Mouse (Mus musculus) adrenal gland, adult 18-20 months (tissue): Measurements from ENCODE around the gene Rhbdf1. TPM values are rescaled to one million over a fixed set of nuclear protein-coding genes. Genes with fewer than 3 reads are reported as not detected.

ENCODE experiments used
- DNase-seq, 2 experiments: peaks; one replicate each; pipeline ENCODE4 v3.0.0; 2021 to 2022; ENCODE audit warnings: low spot score in 2 of 2
- total RNA-seq, 2 experiments: library from RNA; stranded (reverse); gene quantifications; 1 replicate in 1 of 2; 2 replicates in 1 of 2; pipeline ENCODE4 v1.2.3; 2021

The Rhbdf1 gene
- total RNA-seq, 2 experiments from 2014 or later, result 22.8 to 28.8 TPM

DNA sequence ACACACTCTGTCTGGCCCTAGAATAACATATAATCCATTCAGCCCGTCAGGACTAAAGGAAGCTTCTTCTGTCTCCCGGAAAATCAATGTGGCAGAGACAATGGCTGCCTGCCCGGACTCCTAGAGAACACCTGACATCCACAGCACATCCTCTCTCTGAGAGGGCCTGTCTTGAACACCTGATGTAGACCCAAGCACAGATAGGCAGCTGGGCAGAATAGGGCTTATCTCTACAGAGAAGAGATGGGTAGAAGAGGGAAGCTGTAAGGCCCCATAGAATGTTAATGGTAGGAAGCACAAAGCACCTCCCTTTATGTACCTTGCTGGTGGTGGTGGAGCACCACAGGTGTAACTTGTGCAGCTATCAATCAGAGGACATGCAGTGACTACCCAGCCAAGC is 20.1 kb upstream of the Rhbdf1 start:
- no peak for DNase-seq

DNA sequence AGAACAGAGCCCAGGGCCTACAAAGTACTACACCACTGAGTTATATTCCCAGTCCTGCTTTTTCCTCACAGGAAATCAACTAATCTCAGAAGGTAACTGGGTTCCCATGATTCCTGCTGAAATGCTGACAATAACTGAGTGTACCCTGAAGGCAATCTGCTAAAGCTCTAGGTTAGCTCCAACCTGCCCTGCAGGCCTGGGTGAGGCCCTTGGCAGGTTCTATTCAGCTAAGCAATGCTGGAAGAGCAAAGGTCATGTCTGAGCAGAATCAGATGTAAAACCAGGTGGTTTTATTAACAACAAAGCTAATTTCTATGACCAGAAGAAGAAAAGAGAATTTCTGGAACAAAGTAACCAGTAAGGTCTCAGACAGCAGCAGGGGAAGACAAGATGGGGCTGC is 19.3 kb upstream of the Rhbdf1 start:
- DNase-seq, result no peak

DNA sequence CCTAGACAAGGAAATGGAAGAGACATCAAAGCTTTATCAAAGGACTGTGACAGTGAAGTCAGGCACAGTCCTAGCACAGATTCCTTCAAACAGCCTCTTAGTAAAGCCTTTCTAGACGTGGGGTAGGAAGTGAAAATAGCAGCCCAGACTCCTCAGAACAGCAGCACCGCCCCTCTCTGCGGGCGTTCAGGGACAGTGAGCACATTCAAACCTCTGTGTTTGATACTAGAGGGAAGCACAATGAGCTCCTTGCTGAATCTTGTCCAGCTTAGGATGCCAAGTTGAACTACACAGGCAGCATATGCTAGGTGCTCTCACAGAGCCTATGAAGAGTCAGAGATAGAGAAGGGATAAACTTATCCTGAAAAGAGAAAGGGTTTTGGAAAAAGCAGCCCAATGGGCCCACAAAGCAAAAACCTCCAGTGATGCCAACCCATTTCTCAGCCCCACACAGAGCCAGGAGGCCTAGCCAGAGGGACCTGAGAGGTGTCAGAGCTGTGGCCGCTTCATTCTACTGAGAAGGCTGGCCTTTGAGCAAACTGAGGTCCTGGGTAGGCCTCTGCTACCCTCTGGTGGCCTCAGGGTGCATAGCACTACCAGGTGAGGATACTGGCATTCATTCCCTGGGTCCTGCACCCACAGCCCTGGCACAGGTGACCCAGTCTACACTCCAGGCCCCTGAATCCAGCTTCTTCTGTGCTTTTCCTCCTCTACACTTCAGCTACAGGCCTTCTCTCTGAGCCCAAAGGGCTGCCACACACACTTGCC is 16.2 kb upstream of the Rhbdf1 start:
- DNase-seq, result peak; percentile 73 to 76

DNA sequence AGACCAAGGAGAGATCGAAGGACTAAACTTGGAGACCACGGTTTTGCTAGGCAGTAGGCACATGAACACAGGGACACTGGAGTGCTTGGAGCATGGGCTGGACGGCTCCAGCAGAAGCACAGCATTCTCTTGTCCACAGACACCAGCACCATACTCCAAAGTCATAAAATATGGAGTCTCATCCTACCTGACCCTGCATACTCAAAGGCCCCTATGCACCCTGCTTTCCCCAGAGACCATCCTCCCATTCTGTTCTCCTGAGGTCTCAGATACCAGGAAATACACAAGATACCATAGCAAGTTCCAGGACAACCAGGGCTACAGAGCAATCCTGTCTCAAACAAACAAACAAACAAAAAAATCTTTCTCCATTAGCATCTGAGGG is 15.3 kb upstream of the Rhbdf1 start:
- no peak for DNase-seq

DNA sequence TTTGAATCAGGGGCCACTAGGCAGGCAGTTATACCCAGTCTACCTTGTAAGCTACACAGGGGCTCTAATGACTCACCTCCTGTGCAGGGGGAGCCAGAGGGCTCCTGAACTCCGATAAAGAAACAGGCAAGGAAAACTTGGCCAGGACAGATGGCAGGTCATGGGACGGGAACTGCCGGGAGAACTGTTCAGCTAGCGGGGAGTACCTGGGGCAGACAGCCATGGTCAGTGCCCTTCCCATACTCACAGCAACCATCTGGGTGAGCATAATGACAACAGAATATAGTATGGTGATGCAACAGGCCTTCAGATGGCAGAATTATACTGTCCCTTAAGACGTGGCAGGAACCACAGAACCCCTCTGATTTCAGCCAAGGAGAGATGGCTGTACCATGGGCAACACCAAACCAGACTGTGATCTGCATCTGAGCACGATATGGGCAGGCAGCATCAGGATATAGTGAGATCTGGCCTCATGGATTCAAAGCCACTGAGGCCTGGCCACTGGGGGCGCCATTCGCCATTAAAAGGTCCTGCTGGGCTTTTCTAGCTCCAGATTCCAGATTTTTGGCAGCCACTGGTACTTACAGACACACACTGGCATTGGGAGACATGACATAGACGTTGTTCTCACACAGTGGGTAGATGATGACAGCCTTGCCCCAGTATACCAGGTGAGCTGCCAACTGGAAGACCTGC is 14.8 kb upstream of the Rhbdf1 start:
- DNase-seq, result peak; percentile 54 to 63

DNA sequence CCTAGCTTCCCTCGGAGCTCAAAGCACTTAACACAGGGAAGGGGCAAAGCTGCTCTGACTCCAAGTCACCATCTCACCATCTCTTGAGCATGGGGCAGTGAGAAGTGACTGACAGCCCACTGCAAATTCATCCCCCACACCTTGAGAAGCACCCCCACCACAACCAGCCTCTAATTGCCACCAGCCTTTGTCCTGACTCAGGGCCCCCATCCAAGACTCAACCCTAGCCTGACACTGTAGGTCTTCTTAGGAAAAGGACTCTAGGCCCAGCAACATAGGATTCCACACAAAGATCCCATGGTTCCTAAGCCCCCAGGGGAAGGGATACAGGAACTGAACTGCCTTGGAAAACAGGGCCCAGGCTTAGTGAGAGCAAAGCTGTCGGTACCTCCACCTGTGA is 14.0 kb upstream of the Rhbdf1 start:
- DNase-seq, result peak in 1 of 2 experiments; percentile 17

DNA sequence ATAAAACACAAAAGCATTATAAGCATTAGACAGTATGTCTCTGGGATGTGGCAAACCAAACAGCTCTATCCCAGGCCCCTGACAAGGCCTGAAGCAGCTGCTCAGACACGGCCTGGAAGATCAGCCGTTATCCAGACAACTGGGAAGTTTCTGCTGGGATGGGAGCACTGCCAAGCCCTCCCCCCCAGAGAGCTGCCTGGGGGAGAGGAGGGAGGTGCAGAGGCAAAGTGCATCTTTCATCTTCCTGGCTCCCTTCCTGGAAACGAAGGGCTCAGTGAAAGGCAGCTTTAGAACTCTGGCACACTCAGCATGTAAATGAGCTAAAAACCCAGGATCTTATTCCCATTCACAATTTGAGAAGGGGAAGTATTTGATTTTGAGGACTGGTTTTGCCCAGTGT is 13.5 kb upstream of the Rhbdf1 start:
- DNase-seq, result peak in 1 of 2 experiments; percentile 67

DNA sequence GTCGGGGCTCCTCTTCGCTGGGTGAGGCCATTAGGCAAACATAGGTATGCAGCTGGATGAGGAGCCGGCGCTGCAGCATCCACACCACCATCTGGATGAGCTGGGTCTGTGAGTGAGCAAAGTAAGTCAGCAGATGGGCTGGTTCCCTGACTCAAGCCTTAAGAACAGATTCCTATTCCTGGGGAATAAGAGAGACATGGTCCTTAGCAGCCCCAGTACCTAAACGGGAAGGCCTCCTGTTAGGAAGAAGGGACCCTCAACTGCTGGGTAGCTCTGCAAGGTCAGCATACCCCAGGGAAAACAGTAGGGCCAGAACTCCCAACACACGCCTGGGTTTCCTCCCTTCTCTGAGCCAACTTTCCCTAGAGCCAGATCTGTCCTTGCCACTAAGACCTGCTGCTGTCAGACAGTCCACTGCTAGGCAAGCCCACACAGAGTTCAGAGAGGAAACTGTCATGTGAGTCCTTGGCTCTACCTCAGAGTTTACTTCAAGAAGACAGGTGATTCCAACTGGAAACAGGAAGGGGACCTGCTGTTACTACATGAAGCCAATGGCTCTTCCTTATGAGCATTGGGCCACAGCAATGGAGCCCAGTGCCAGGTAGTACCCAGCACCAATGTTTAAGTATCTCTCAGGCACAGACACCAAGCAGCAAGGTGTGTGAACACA is 12.9 kb upstream of the Rhbdf1 start:
- DNase-seq, result peak in 1 of 2 experiments; percentile 16

DNA sequence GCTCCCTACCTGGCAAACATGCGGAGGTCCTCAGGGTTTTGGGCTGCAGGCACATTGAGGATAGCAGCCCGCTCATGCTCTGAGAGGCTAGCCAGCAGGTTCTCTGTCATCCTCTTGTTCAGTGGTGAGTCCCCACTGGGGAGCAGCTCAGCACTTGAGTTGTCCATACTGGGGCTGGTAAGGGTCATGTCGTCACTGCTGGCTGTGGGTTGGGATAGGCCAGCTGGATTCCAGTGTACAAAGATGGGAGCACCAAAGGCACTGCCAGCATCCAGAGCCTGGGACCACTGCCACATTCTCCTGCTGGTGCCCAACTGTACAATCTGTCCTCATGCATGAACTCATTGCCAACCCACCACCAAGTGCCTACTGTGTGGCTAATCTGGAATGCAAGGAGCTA is 11.8 kb upstream of the Rhbdf1 start:
- no peak for DNase-seq

DNA sequence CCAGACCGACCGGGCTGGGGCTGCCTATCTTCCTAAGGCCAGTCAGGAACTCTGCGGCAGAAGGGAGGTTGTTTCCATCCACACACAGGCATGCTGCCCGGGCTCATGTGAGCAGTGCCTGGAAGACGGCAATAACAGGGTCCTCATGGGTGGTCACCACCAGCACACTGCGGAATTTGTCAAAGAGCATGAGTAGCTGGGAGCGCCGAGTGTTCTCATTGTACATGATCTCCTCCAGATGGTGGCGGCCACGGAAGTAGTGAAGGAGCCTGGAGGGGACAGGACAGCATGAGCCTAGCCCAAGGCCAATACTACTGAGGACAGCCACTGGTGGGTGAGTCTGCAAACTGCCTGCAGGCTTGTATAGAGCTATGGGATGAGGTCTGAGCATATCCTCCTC is 10.7 kb upstream of the Rhbdf1 start:
- no peak for DNase-seq

DNA sequence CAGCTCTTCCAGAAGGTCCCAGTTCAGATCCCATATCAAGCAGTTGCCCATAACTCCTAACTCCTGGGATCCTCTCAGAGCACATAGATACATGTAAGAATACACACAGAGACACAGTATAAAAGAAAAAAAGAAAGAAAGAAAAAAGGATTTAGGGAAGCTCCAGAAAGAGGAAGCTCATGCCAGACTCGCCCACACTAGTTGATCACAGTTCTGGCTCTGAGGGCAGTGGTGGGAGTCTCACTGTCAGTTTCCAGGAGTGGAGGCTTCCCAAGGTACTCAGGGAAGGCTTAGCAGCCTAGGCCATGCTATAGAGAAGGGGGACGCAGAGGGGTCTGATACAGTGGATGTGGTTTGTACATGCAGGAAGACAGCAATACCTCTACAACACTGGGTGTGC is 9.0 kb upstream of the Rhbdf1 start:
- no peak for DNase-seq

DNA sequence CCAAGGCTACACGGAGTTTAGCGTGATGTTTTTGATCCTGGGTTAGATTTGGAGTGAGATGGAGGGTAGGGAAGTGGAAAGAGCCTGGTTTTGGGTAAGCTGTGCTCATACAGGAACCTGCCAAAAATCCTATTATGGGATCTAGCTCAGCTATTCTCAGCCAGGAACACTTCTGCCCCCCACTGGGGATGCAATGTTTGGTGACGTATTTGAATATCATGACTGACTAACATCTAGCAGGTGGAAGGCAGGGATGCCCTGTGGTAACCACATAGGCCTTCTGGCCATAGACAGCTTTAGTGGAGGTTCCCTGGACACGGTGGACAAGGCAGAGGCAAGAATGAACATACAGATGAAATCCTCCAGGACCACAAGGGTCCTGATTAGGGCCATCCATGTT is 8.1 kb upstream of the Rhbdf1 start:
- no peak for DNase-seq

DNA sequence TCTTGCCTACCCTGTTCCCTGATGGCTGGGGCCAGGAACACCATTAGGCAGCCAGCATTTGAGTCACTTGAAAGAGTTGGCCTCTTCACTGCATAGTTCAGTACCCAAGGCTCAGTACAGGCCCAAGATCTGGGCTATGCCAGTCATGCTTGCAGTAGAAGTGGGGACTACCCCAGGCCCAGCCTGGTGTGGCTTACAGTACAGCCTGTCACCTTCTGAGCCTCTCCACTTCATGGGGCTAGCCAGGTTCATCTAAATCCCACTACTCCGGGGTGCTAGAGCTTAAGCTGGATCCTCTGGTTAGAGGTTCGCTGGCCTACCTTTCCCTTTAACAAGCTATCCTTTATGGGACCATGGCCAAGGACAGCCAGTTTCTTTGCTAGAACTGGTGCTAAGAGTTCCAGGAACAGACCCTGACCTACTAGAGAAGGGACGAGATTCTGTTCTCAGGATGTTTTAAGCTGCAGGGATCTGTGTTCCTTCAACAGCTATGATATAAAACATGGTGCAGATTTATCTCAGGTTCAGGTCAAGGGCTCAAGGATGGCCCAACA is 6.3 kb upstream of the Rhbdf1 start:
- DNase-seq, result no peak

DNA sequence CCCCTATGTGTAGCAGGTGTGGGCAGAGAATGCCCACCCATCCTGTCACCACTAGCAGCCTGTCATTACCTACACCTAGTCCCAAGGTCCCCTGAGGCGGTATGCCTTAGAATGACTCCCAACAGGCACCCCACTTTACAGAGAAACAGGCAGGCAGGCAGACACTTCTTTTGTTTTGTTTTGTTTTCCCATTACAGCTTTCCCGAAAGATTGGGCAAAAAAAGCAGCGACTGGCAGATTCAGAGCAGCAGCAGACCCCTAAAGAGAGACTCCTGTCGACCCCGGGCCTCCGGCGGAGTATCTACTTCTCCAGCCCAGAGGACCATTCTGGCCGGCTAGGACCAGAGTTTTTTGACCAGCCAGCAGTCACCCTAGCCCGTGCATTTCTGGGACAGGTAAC is 5.5 kb upstream of the Rhbdf1 start:
- DNase-seq, result no peak

DNA sequence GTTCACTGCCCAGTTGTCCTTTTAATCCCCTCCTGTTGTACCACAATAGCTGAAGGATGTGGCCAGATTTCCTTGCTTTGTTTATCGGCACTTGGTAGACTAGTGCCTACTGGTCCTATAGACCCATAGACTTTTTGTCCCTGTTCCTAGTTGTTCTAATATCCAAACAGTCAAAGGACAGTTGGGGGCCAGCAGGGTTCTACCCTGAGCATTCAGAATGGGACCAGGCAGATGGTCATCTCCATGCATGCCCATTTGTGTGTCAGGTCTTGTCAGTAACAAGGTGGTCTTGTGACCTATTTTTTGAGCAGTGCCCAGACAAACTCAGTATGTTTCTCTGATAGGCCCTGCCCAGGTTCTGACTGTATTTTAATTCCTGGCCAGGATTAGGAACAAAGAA is 4.9 kb upstream of the Rhbdf1 start:
- DNase-seq, result no peak

DNA sequence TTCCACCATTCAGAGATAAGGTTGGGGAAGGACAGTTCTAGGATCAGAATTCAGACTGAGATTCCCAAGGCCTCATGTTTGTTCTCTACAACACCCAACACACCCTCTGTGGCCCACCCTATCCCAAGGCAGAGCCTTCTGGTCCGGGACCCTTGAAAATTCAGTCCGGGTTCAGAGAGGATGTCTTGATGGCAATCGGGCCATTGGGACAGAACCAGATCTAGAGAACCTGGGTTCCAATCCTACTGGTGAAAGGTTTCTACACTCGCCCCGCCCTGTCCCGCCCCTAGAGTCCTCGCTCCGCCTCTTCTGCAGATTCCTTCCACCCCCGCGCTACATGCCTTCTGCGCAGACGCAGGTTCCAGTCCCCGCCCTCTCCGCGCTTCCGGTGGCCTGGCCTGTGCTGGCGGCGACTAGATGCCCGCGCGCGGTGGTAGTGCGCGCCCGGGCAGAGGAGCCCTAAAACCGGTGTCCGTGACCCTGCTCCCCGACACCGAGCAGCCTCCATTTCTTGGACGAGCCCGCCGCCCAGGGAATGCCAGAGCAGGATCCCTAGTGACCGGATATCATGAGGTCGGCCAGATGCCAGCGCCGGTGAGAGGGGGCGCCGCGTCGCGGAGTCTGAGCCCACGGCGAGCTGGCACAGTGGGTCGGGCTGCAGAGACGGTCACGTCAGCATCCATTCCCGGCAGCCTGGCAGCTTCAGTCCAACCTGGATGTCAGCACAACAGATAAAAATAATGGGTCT is 4.2 kb upstream of the Rhbdf1 start, which contains the start of gene Mpg:
TSS of gene Mpg (plus strand) at position 382 of the 748 bp plus-strand sequence.
- DNase-seq, result peak; percentile 88 to 90

DNA sequence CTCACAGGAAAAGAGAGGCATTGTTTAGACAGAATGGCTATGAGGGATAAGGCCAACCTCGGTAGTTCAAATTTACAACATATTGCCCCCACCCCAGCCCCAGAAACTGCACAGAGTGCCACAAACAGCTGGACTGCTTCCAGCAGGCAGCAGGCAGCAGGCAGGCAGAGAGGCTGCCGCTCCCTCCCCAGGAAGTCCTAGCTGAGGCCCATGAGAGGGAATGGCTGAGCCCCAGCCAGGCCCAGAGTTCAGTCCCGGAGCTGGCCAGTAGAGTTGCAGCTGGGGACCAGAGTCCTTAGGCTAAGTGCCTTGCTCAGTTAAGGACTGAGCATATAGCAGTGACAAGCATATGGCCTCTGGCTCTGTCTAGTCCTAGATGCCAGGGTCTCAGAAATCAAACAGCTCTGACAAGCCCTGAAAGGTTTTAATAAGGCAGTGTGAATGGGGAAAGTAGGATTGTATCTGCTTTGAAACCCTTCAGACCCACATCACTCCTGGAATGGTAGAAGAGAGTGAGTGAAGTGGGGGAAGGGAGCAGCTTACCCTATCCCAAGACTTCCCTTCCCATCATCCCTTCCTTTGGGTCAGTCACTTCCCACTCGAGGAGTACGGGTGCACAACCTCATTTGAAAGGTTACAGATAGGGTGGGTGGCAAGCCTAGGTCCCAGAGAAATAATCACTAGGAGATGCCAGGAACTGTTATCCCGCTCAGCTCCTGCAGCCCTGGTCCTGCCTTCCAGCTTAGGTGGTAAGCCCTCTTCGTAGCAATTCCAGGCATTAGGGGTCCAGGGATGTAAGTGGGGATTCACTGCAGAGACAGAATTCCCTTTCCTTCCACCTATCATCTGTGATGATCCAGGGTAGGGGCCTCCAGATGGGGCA is 3.4 kb upstream of the Rhbdf1 start:
- no peak for DNase-seq

DNA sequence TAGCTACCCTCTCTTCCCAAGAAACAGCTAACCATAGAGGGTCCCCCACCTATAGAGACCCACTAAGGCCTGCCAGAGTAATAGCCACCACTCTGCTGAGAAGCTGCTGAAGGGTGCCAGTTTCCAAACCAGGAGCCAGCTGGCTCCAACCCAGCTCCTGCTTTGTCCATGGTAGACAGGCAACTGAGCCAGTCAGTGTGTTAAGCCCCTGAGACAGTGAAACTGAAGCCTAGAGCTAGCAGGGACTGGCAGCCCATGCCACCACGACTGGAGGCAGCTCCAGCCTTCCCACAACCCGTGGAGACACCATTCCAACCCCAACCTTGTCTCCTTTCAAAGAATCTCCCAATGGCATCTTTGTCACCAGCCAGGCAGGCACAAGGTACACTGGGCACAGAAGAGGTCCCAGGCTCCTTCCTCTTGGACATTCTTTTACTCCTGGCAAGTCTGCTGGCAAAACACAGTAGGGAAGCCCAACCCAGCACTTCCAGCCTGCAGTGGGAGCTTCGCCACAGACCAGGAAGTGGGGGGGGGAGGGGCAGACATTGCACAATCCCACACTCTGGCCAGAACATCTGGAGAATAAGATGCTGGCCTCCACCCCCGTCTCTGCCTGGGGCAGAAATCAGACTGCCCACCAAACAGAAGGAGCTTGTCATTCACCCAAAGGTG is 2.5 kb upstream of the Rhbdf1 start:
- peak; percentile 56 to 70 for DNase-seq

DNA sequence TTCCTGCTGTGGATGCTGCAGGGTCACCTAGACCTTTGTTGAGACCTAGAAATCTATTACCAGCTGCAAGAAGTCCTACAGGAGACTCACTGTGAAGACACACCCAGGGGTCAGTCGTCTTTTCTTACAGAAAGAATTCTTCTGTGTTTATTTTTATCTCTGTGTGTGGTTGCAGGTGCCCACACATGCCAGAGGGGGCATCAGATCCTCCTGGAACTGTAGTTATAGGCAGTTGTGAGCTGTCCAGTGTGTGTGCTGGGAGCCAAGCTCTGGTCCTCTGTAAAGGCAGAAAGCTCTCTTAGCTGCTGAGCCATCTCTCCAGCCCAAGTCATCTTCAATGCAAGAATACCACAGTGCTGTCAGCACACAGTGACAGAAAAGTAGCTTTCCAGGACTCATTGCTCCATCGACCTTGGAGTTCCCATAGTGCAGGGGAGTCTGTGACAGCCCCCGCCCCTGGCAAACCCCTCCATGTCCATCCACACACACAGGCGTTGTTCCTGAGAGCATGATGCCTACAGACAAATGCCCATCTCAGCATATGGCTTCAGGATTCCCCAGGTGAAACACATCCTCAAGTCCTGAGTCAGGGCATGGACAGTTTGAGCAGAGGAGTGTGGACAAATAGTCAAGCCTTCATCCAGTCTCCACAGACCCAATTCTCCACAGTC is 1.3 kb upstream of the Rhbdf1 start:
- DNase-seq, result no peak
